Mouse (Mus musculus) lung, embryonic 16.5 days (tissue): Measurements from ENCODE around the gene Zup1. TPM values are rescaled to one million over a fixed set of nuclear protein-coding genes. Genes with fewer than 3 reads are reported as not detected.
"Not testable (repeated sequence)": the region's sequence is repeated elsewhere in the genome, so short reads cannot be mapped to it uniquely, and the experiment has no call there.

Experiments
- ATAC-seq: fragments of 200-750 bp; cut with Nextera tagmentation; 2 replicates; pipeline ENCODE4 v1.8.0; 2017; ENCODE audit warnings: low read depth, mild to moderate bottlenecking, moderate library complexity
- H3K27ac ChIP-seq: fragments of 300-500 bp; sonication (generic); 2 replicates; pipeline ENCODE4 v1.5.1; 2014; ENCODE audit warnings: mild to moderate bottlenecking, control low read depth, low read length
- H3K27me3 ChIP-seq: fragments of 300-500 bp; sonication (generic); 2 replicates; pipeline ENCODE4 v1.6.1; 2014; ENCODE audit warnings: low read depth, low read length, mixed read lengths; ENCODE audit not compliant: control insufficient read depth, insufficient read depth
- H3K36me3 ChIP-seq: fragments of 300-500 bp; sonication (generic); 2 replicates; pipeline ENCODE4 v1.6.1; 2014; ENCODE audit warnings: low read length; ENCODE audit not compliant: control insufficient read depth, insufficient read depth
- H3K4me1 ChIP-seq: fragments of 300-500 bp; sonication (generic); replicated peaks from 2 replicates; pipeline ENCODE4 v1.6.1; 2014; ENCODE audit warnings: low read length, mixed read lengths; ENCODE audit not compliant: control insufficient read depth, insufficient read depth
- H3K4me2 ChIP-seq: fragments of 300-500 bp; sonication (generic); 2 replicates; pipeline ENCODE4 v1.6.1; 2014; ENCODE audit warnings: low read depth, low read length, control low read depth
- H3K4me3 ChIP-seq: fragments of 300-500 bp; sonication (generic); 2 replicates; pipeline ENCODE4 v1.5.1; 2014; ENCODE audit warnings: mild to moderate bottlenecking, low read length, control low read depth
- H3K9ac ChIP-seq: fragments of 300-500 bp; sonication (generic); 2 replicates; pipeline ENCODE4 v1.6.1; 2014; ENCODE audit warnings: low read length, control low read depth
- H3K9me3 ChIP-seq: fragments of 300-500 bp; sonication (generic); 2 replicates; pipeline ENCODE4 v1.6.1; 2016; ENCODE audit warnings: low read length; ENCODE audit not compliant: control insufficient read depth
- WGBS: fragments of 180-500 bp; shearing (Covaris S2); extraction: QIAGEN DNeasy Blood & Tissue Kit; methylation state at CpG from one replicate; pipeline ENCODE4 v1.1.7; 2014; 5-methylcytosine and 5-hydroxymethylcytosine counted together
- polyA plus RNA-seq: library from polyadenylated mRNA; unstranded; fragments of >200 nt; fragmentation: Nextera tagmentation; extraction: Ambion mirVana; gene quantifications from 2 replicates; pipeline ENCODE4 v1.2.1, GENCODE M21; 2015

The Zup1 gene
- 20.3 and 20.7 TPM in 2 replicates for polyA plus RNA-seq

DNA sequence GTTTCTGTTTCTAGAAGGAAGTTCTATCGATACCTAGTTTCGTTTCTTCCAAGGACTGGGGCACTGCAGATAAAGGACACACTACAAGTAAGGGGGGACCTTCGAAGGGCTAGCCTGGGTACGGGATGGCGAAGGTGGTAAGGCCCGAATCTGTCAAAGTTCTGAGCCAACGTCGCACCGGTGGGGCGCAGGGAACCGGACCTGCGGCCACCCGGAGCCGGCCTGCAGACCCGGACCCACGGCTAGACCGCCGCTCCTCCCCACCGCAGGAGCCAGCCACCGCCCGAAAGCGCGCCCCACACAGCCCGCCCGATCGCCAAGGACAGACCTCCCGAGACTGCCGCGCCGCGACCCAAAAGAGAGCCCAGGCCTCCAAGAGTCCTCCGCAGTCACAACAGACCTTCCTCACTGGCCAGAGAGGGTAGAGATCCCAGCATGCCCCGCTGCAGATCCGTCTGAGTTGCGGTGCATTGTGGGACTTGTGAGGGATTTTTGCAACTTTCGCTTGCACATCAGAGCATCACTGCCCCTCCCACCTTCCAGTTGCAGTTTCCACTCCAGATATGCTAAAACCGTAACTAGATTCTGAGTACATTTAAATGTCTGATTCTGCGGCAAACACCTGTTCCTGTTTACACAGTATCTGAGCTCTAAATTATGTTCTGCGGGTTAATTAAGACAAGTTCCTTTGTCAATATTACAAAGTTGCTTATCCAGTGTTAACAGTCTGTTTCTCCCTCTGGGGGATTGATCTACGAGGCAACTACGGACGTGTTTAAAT is at the start of gene Zup1:
Gene Zup1 (minus strand): TSS at position 467 of the 781 bp plus-strand sequence.
- Histone ChIP-seq H3K36me3 (peaks cover 4% of the 10 kb centered on the region; the same call in 1 of the 2 replicates), H3K27me3 (no peaks in the 10 kb centered on the region), H3K4me3 (peak within 1 kb of the TSS; percentile 95), H3K27ac (peak within 1 kb of the TSS; percentile 88), H3K4me2 (peak within 1 kb of the TSS; percentile 79), H3K9ac (peak within 1 kb of the TSS; percentile 98), H3K4me1 (peaks cover 6% of the 10 kb centered on the region; the same call in 1 of the 2 replicates), H3K9me3 (no peaks in the 10 kb centered on the region)
- 1% methylated on average over 42 of the region's 42 CpGs for WGBS
- ATAC-seq: peak; percentile 99

DNA sequence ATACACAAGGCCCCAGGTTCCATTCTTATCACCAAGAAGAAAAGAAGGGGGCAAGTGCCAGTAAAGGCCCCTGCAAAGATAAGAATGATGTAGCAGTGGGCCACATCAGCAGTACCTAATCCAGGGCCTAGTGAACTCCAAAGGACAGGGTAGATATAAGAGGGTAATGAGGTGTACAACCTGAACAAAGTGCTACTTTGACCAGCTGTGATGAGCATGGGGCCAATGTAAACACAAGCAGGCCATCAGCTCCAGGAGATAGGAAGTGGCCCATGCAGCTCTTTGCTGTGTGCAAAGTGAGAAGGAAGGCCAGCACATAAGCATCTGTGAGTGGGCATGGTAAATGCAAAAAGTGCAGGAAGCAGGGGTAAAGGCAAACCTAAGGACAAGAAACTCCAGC is 47.3 kb upstream of the Zup1 start:
- Histone ChIP-seq H3K27ac (no peak overlapping the region), H3K36me3 (peaks cover 29% of the 10 kb centered on the region), H3K4me3 (no peak overlapping the region), H3K9me3 (no peaks in the 10 kb centered on the region), H3K4me1 (no peaks in the 10 kb centered on the region), H3K4me2 (no peak overlapping the region), H3K9ac (no peak overlapping the region), H3K27me3 (no peaks in the 10 kb centered on the region)
- no peak for ATAC-seq

DNA sequence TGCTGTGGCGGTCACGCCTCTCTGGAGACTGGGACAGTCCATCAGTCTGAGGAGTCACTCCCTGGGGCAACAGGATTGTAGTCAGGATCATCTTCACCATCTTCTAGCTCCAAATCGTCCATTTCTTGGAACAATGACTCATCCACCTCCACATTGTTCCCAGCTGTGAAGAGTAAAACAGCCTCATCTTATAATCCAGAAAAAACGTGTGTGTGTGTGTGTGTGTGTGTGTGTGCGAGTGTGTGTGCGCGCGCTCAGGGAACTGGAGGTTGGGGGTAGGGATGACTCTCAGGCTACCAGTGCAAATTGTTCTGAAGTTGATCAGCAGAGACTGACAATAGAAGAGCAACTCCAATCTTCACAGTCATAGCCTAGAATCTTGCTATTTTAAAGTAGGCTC is 45.6 kb upstream of the Zup1 start:
- H3K4me2 ChIP-seq, H3K9me3 ChIP-seq, H3K27me3 ChIP-seq, H3K27ac ChIP-seq, H3K4me1 ChIP-seq, ATAC-seq, H3K4me3 ChIP-seq, H3K9ac ChIP-seq: not testable (repeated sequence)
- peaks cover 26% of the 10 kb centered on the region for H3K36me3 ChIP-seq
- 88% methylated on average over 6 of the region's 8 CpGs for WGBS

DNA sequence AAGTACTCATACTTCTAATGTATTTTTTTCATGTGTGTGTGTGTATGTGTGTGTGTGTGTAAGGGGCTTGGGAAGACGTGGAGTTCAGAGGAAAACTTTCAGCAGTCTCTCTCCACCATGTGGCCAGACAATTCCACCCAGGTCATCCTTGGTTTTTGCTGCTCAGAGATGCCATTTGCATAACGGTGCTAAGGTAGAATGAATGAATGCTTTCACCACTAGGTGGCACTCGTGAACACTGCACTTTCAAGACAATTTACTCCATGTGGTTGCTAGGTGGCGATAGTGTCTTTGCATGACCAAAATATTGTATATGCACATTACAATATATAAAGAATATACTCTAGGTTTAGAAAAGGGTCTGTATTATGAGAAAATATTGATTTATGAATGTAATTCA is 35.7 kb upstream of the Zup1 start:
- 0 out of 2 replicates have a peak, but pooled peaks have one; percentile 36 for ATAC-seq
- Histone ChIP-seq H3K9ac (no peak overlapping the region), H3K36me3 (no peaks in the 10 kb centered on the region), H3K4me3 (no peak overlapping the region), H3K4me1 (no peaks in the 10 kb centered on the region), H3K4me2 (no peak overlapping the region), H3K27me3 (no peaks in the 10 kb centered on the region), H3K27ac (no peak overlapping the region), H3K9me3 (no peaks in the 10 kb centered on the region)
- 12% methylated on average over 4 of the region's 4 CpGs for WGBS

DNA sequence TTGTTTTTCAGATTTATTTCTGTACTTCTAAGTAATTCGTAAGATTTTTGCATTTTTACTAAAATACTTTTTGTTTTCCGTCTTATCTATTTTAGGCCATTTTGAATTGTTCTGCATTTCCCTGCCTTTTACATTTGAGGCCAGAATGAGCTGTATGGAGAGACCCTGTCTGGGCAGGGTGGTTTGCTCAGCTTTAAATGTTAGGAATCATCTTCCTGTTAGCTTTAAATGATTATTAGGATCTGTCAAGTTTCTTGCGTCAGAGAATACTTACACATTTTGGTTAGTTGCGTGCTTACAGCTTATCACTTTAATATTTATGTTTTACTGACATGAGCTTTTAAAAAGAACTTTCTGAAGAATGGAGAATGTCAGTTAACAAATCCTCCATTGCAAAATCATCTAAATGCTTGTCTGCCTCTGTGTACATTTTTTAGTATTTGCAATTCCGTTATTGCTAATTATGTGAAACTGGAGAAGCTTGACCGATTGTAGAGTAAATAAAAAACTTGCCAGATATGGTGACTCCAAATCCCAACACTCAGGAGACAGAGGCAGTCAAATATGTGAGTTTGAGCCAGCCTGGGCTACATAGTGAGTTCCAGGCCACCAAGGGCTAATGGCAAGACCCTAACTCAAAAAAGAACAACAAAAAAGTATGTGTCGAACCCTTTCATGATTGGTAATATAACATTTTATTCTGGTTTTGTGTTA is 23.9 kb upstream of the Zup1 start:
- peak; percentile 90 for ATAC-seq
- H3K9me3 ChIP-seq: peaks cover 9% of the 10 kb centered on the region
- H3K4me3 ChIP-seq: no peak overlapping the region
- 61% methylated on average over 7 of the region's 7 CpGs for WGBS
- H3K27ac ChIP-seq: no peak overlapping the region
- H3K27me3 ChIP-seq: no peaks in the 10 kb centered on the region
- no peaks in the 10 kb centered on the region for H3K4me1 ChIP-seq
- no peak overlapping the region for H3K4me2 ChIP-seq
- no peak overlapping the region for H3K9ac ChIP-seq
- 0 out of 2 replicates have a peak, but pooled peaks cover 2% of the 10 kb centered on the region for H3K36me3 ChIP-seq

DNA sequence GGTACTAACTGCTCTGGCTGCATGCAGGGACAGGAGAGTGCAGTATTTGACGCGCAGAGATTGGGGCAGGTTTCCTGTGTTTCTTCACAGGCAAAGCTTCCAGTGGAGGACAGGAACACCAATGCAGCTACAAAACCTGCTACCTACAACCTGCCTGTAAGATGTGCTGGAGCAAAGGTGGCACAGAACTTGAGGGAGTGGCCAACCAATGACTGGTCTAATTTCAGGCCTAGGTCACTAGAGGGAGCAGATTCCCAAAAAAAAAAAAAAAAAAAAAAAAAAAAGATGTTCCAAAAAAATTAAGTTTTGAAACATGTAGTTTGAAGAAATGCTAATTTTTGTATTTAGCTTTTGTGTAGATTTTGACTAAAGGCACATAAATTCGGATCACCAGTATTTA is 1.4 kb upstream of the Zup1 start:
- no peak overlapping the region for H3K27ac ChIP-seq
- no peak for ATAC-seq
- peaks cover 6% of the 10 kb centered on the region; the same call in 1 of the 2 replicates for H3K4me1 ChIP-seq
- peaks cover 4% of the 10 kb centered on the region; the same call in 1 of the 2 replicates for H3K36me3 ChIP-seq
- 75% methylated on average over 3 of the region's 3 CpGs for WGBS
- no peak overlapping the region for H3K4me2 ChIP-seq
- H3K9me3 ChIP-seq: no peaks in the 10 kb centered on the region
- H3K4me3 ChIP-seq: no peak overlapping the region
- no peaks in the 10 kb centered on the region for H3K27me3 ChIP-seq
- H3K9ac ChIP-seq: no peak overlapping the region

DNA sequence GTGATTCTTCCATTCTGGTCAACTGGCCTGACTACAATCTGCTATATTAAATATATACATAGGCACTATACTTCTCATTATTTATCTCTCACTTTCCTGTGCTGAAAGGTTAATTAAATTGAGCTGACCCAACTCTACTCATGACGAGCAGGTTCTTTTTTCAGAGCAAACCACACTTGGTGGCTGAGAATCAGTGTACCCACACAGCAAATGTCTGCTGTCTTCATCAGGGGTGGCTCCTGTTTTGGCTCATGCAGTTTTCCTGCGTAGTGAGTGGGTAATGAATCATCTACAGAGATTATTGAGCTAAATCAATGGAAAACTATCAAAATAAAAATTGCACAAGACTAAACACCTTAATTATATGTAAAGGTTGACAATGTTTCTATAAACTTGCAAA is 4.7 kb downstream of the Zup1 start:
- no peak overlapping the region for H3K4me3 ChIP-seq
- 78% methylated on average over 2 of the region's 2 CpGs for WGBS
- no peak overlapping the region for H3K4me2 ChIP-seq
- no peaks in the 10 kb centered on the region for H3K27me3 ChIP-seq
- ATAC-seq: no peak
- peaks cover 6% of the 10 kb centered on the region; the same call in 1 of the 2 replicates for H3K4me1 ChIP-seq
- no peak overlapping the region for H3K27ac ChIP-seq
- no peaks in the 10 kb centered on the region for H3K9me3 ChIP-seq
- peaks cover 17% of the 10 kb centered on the region for H3K36me3 ChIP-seq
- H3K9ac ChIP-seq: no peak overlapping the region

DNA sequence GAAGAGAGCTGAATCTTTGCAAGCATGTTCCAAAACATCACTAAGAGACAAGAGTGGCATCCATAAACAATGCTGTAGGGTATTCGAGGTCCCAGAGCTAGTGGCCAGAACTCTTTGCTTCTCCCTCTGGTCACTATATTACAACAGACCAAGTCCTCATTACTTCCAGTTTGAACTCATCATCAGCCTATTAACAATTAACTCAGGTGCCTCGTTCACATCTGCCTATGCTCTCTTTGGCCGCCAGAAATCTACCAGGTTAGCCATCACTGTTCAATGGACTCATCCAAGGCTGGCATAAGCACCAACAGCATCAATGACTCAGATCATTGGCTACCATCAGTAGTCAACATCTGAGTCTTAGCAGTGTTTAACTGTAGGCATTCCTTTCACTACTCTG is 5.7 kb downstream of the Zup1 start:
- H3K4me2 ChIP-seq: no peak overlapping the region
- peaks cover 6% of the 10 kb centered on the region; the same call in 1 of the 2 replicates for H3K4me1 ChIP-seq
- ATAC-seq: no peak
- peaks cover 17% of the 10 kb centered on the region for H3K36me3 ChIP-seq
- WGBS: 82% methylated on average over 3 of the region's 3 CpGs
- no peak overlapping the region for H3K9ac ChIP-seq
- no peak overlapping the region for H3K27ac ChIP-seq
- no peak overlapping the region for H3K4me3 ChIP-seq
- no peaks in the 10 kb centered on the region for H3K27me3 ChIP-seq
- H3K9me3 ChIP-seq: no peaks in the 10 kb centered on the region

DNA sequence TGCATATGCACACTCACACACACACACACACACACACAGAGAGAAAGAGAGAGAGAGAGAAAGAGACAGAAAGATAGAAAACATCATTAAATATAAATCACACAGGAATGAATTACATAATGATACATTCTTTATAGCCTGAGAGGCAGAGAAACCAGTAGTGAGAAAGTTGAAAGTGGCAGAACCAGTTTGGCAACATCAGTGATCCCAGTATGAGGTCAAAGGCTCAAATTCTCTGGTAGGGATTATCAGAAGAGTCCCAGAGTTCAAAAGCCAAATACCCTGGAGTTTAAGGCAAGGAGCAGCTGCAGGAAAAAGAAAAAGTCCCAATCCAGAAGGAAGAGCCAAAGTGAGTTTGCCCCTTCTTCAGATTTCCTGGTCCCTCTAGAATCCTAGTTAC is 10.4 kb downstream of the Zup1 start:
- no peak overlapping the region for H3K27ac ChIP-seq
- no peak overlapping the region for H3K4me2 ChIP-seq
- H3K9ac ChIP-seq: no peak overlapping the region
- ATAC-seq: no peak
- no peak overlapping the region for H3K4me3 ChIP-seq
- no peaks in the 10 kb centered on the region for H3K4me1 ChIP-seq
- no peaks in the 10 kb centered on the region for H3K27me3 ChIP-seq
- H3K36me3 ChIP-seq: peaks cover 28% of the 10 kb centered on the region
- no peaks in the 10 kb centered on the region for H3K9me3 ChIP-seq
